Mouse (Mus musculus) neural tube, embryonic 12.5 days (tissue): ENCODE data around the gene Arl15. TPM values are rescaled to one million over a fixed set of nuclear protein-coding genes. Genes with fewer than 3 reads are reported as not detected.

Experiments used
- ATAC-seq: fragments of 200-750 bp; cut with Nextera tagmentation; 2 replicates; pipeline ENCODE4 v1.8.0; 2017; ENCODE audit warnings: low read depth, mild to moderate bottlenecking, moderate TSS enrichment, moderate library complexity; ENCODE audit not compliant: low FRiP score
- H3K27ac ChIP-seq: fragments of 300-500 bp; sonication (generic); 2 replicates; pipeline ENCODE4 v1.5.1; 2016
- H3K27me3 ChIP-seq: fragments of 300-500 bp; sonication (generic); replicated peaks from 2 replicates; pipeline ENCODE4 v1.6.1; 2016; ENCODE audit warnings: mild to moderate bottlenecking
- H3K36me3 ChIP-seq: fragments of 300-500 bp; sonication (generic); 2 replicates; pipeline ENCODE4 v1.6.1; 2016; ENCODE audit warnings: mild to moderate bottlenecking
- H3K4me1 ChIP-seq: fragments of 300-500 bp; sonication (generic); 2 replicates; pipeline ENCODE4 v1.6.1; 2016
- H3K4me2 ChIP-seq: fragments of 300-500 bp; sonication (generic); replicated peaks from 2 replicates; pipeline ENCODE4 v1.6.1; 2016; ENCODE audit warnings: mild to moderate bottlenecking
- H3K4me3 ChIP-seq: fragments of 300-500 bp; sonication (generic); 2 replicates; pipeline ENCODE4 v1.5.1; 2016
- H3K9ac ChIP-seq: fragments of 300-500 bp; sonication (generic); 2 replicates; pipeline ENCODE4 v1.6.1; 2016; ENCODE audit warnings: mild to moderate bottlenecking
- H3K9me3 ChIP-seq: fragments of 300-500 bp; sonication (generic); 2 replicates; pipeline ENCODE4 v1.6.1; 2016; ENCODE audit warnings: mild to moderate bottlenecking
- WGBS: fragments of 180-500 bp; shearing (Covaris S2); methylation state at CpG from one replicate; pipeline ENCODE4 v1.1.7; 2016; 5-methylcytosine and 5-hydroxymethylcytosine counted together
- polyA plus RNA-seq: library from polyadenylated mRNA; unstranded; fragments of >200 nt; fragmentation: Nextera tagmentation; extraction: Ambion mirVana; gene quantifications from 2 replicates; pipeline ENCODE4 v1.2.1, GENCODE M21; 2016

Arl15 gene
- polyA plus RNA-seq, 1 experiment from 2014 or later: 13.1 TPM

- no peak for ATAC-seq
- WGBS: 22% methylated on average over 1 of the region's 1 CpGs
- Histone ChIP-seq H3K4me2 (no peak overlapping the region), H3K36me3 (no peaks in the 10 kb centered on the region), H3K4me1 (peaks cover 43% of the 10 kb centered on the region), H3K27me3 (no peaks in the 10 kb centered on the region), H3K9ac (no peak overlapping the region), H3K4me3 (no peak overlapping the region), H3K27ac (no peak overlapping the region), H3K9me3 (no peaks in the 10 kb centered on the region)
Observed at GRCm38 (mm10) chr13:113882959-113883358, 88.7 kb downstream of the Arl15 start.

GRCm38 (mm10) chr13:113887090-113887489, 92.8 kb downstream of the Arl15 start:
- no peak for ATAC-seq
- Histone ChIP-seq H3K27me3 (no peaks in the 10 kb centered on the region), H3K27ac (no peak overlapping the region), H3K9me3 (no peaks in the 10 kb centered on the region), H3K4me3 (no peak overlapping the region), H3K4me2 (no peak overlapping the region), H3K4me1 (peaks cover 33% of the 10 kb centered on the region), H3K9ac (no peak overlapping the region), H3K36me3 (no peaks in the 10 kb centered on the region)
- 42% methylated on average over 6 of the region's 6 CpGs for WGBS

DNA sequence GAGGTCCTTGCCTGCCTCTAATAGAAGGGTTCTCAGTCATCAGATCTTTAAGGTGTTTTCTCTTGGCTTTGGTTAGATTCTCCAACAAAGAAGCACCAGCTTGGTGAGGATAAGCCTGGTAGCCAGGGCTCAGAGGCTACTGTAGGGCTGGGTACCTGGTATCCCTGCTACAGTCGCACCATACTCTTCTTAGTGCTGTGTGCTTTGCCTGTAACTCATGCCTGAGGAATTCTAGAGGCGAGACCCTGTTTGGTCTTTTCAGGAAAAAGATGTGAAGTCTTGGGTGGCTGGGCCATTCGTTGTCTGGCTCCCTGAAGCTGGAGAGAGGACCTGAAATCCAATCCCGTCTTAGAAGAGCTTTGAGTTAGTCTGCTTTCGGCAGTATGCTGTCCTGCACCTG, 93.8 kb downstream of the Arl15 start:
- Histone ChIP-seq H3K4me1 (peaks cover 27% of the 10 kb centered on the region), H3K9ac (no peak overlapping the region)

DNA sequence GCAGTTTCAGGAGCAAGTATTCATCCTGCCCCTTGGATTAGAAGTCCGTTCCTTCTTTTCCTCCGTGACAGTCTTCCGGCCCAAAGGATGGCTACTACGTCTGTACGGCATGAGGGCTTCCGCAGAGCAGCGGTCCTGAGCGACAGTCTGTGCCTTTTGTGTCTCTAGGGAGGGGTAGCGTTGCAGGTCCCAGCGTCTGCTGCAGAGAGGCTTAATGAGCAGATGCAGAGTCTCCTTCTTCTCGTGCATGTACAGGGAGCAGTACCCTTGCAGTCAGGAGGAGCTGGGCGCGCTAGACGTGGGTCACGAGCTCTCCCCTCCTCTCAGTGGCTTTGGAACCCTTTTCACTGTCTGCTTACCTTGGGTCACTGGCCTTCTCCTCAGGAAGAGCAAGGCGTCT, 94.4 kb downstream of the Arl15 start:
- ATAC-seq: 0 out of 2 replicates have a peak, but pooled peaks have one; percentile 19
- Histone ChIP-seq H3K4me2 (no peak overlapping the region; the same call in 1 of the 2 replicates), H3K4me1 (peaks cover 27% of the 10 kb centered on the region), H3K9ac (no peak overlapping the region), H3K36me3 (no peaks in the 10 kb centered on the region), H3K4me3 (no peak overlapping the region), H3K27ac (no peak overlapping the region), H3K9me3 (no peaks in the 10 kb centered on the region), H3K27me3 (no peaks in the 10 kb centered on the region)
- 52% methylated on average over 16 of the region's 16 CpGs for WGBS

More for the DNA sequence above, 93.8 kb downstream of the Arl15 start:
- whole genome bisulfite sequencing: 62% methylated on average over 5 of the region's 5 CpGs
- no peaks in the 10 kb centered on the region for H3K9me3 ChIP-seq
- no peak for ATAC-seq
- no peak overlapping the region for H3K4me3 ChIP-seq
- no peaks in the 10 kb centered on the region for H3K36me3 ChIP-seq
- H3K27me3 ChIP-seq: no peaks in the 10 kb centered on the region
- H3K27ac ChIP-seq: no peak overlapping the region
- H3K4me2 ChIP-seq: no peak overlapping the region

GRCm38 (mm10) chr13:113889140-113890055, 95.1 kb downstream of the Arl15 start:
- Histone ChIP-seq H3K27me3 (no peaks in the 10 kb centered on the region), H3K4me3 (no peak overlapping the region), H3K9ac (no peak overlapping the region), H3K4me2 (no peak overlapping the region), H3K36me3 (no peaks in the 10 kb centered on the region), H3K9me3 (no peaks in the 10 kb centered on the region), H3K27ac (no peak overlapping the region), H3K4me1 (peaks cover 27% of the 10 kb centered on the region)
- ATAC-seq: no peak
- WGBS: 76% methylated on average over 24 of the region's 24 CpGs

DNA sequence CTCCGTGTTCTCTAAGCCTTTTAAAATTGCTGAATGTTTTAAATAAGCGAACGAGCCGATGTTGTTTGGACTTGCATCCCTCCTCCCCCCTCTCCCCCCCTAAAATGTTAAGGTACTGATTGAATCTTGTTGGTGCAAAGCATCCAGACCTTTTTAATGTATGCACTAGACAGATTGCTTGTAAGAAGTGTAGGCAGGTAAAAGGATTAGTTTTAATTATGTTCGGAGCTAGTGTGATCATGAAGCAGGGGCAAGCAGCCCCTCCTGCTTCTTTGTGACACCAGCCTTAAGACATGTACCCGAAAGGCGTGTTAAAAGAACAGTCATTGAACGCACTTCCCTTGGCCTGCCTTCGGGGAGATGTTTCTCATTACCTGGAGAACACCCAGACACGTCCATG, 102.4 kb downstream of the Arl15 start:
- WGBS: 93% methylated on average over 10 of the region's 10 CpGs
- no peaks in the 10 kb centered on the region for H3K4me1 ChIP-seq
- no peaks in the 10 kb centered on the region for H3K36me3 ChIP-seq
- no peak overlapping the region for H3K4me3 ChIP-seq
- H3K27me3 ChIP-seq: no peaks in the 10 kb centered on the region
- no peak overlapping the region for H3K27ac ChIP-seq
- no peak overlapping the region for H3K9ac ChIP-seq
- no peak overlapping the region for H3K4me2 ChIP-seq
- no peak for ATAC-seq
- no peaks in the 10 kb centered on the region for H3K9me3 ChIP-seq

DNA sequence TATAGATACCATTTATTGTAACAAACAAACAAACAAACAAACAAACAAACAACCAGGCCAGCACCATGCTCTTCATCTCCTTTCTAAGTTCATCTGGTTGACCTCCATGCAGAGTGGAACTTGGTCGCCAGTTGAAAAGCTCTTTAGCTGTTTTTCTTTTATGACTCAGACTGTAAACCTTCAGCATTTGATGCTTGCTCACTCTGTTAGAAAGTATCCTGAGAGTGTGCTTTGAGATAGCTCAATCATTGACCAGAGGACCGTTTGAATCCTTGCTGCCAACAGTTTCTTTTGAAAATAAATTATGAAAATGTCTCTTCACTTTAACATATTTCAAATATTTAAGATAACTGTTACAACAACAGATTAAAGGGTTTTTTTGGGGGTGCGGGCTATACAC, 103.2 kb downstream of the Arl15 start:
- no peaks in the 10 kb centered on the region for H3K4me1 ChIP-seq
- WGBS: 86% methylated on average over 3 of the region's 3 CpGs
- H3K9ac ChIP-seq: no peak overlapping the region
- H3K4me3 ChIP-seq: no peak overlapping the region
- no peaks in the 10 kb centered on the region for H3K36me3 ChIP-seq
- H3K27ac ChIP-seq: no peak overlapping the region
- ATAC-seq: no peak
- no peak overlapping the region for H3K4me2 ChIP-seq
- H3K9me3 ChIP-seq: no peaks in the 10 kb centered on the region
- no peaks in the 10 kb centered on the region for H3K27me3 ChIP-seq

DNA sequence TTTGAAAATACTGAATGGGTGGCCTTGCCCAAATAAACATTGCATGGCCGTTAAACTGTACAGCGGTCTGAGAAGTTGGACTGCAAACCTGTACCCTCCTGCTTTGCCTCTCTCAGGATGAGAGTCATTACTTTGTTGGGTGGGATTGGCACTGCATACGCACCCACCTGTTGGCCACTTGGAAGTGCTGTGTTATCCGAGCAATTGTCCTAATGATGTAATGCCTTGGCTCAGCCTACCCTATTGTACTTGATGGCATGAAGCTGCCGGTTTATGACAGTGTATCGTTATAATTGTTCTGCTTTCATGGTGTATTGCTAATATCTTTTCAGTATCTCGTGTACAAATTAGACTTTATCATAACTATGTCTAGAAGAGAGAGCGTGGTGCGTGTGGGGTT, 103.6 kb downstream of the Arl15 start:
- Histone ChIP-seq H3K4me3 (no peak overlapping the region), H3K27ac (no peak overlapping the region), H3K36me3 (no peaks in the 10 kb centered on the region), H3K4me2 (no peak overlapping the region), H3K27me3 (no peaks in the 10 kb centered on the region), H3K9ac (no peak overlapping the region), H3K9me3 (no peaks in the 10 kb centered on the region), H3K4me1 (no peaks in the 10 kb centered on the region)
- WGBS: 86% methylated on average over 9 of the region's 9 CpGs
- no peak for ATAC-seq

- Histone ChIP-seq H3K4me1 (no peaks in the 10 kb centered on the region), H3K9me3 (no peaks in the 10 kb centered on the region), H3K27me3 (no peaks in the 10 kb centered on the region), H3K4me2 (no peak overlapping the region), H3K4me3 (no peak overlapping the region), H3K9ac (no peak overlapping the region), H3K36me3 (no peaks in the 10 kb centered on the region), H3K27ac (no peak overlapping the region)
- WGBS: 93% methylated on average over 11 of the region's 11 CpGs
- ATAC-seq: no peak
Observed at GRCm38 (mm10) chr13:113901001-113901545, 106.8 kb downstream of the Arl15 start.

- H3K9ac ChIP-seq: no peak overlapping the region
- H3K36me3 ChIP-seq: no peaks in the 10 kb centered on the region
- H3K9me3 ChIP-seq: no peaks in the 10 kb centered on the region
- peaks cover 5% of the 10 kb centered on the region; the same call in 1 of the 2 replicates for H3K4me1 ChIP-seq
- no peak for ATAC-seq
- H3K4me2 ChIP-seq: no peak overlapping the region
- no peak overlapping the region for H3K4me3 ChIP-seq
- no peaks in the 10 kb centered on the region for H3K27me3 ChIP-seq
- WGBS: 86% methylated on average over 6 of the region's 6 CpGs
- H3K27ac ChIP-seq: no peak overlapping the region
Observed at GRCm38 (mm10) chr13:113903255-113903654, 109.0 kb downstream of the Arl15 start.

- Histone ChIP-seq H3K9ac (no peak overlapping the region), H3K9me3 (no peaks in the 10 kb centered on the region), H3K4me3 (no peak overlapping the region), H3K27me3 (no peaks in the 10 kb centered on the region), H3K36me3 (no peaks in the 10 kb centered on the region), H3K4me1 (peaks cover 20% of the 10 kb centered on the region), H3K4me2 (no peak overlapping the region), H3K27ac (no peak overlapping the region)
- ATAC-seq: no peak
- 44% methylated on average over 11 of the region's 11 CpGs for WGBS
Observed at GRCm38 (mm10) chr13:113911986-113912519, 117.7 kb downstream of the Arl15 start.

DNA sequence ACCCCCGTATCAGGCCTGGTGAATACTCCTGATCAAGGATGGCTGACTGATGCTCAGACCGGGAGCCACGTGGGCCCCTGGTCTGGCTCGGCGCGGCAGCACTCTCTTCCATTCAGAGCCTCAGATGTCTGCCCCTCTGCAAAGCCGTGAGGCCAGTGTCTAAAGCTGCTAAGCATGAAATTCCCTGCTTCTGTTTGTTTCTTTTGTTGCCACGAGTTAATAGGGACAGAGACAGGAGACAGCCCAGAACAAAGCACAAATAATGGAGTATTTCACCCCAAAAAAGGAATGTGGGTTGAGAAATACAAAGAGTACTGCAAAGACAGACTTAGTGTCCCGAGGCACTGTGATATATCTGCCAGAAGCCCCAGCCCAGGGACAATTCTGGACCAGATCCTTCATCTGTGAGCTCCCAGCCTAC, 120.3 kb downstream of the Arl15 start:
- H3K9ac ChIP-seq: no peak overlapping the region
- H3K4me3 ChIP-seq: no peak overlapping the region
- no peaks in the 10 kb centered on the region for H3K27me3 ChIP-seq
- H3K4me1 ChIP-seq: peaks cover 33% of the 10 kb centered on the region
- H3K36me3 ChIP-seq: no peaks in the 10 kb centered on the region
- H3K4me2 ChIP-seq: 0 out of 2 replicates have a peak overlapping the region, but pooled peaks have one; percentile 20
- H3K9me3 ChIP-seq: no peaks in the 10 kb centered on the region
- ATAC-seq: peak; percentile 17
- WGBS: 13% methylated on average over 9 of the region's 9 CpGs
- no peak overlapping the region for H3K27ac ChIP-seq
